Mouse (Mus musculus): Measurements from ENCODE around the gene Pnisr. TPM values are rescaled to one million over a fixed set of nuclear protein-coding genes. Genes with fewer than 3 reads are reported as not detected.
A peak's percentile ranks its signal among the peaks of the same experiment; 100 is the strongest.

Gene Pnisr
- polyA plus RNA-seq (2011; ENCODE audit: insufficient read depth, insufficient read length, low read depth, missing spikeins) = 265 and 267 TPM in 2 replicates

GRCm38 (mm10) chr4:21847481-21848286, at the start of gene Pnisr:
TSS of gene Pnisr (plus strand) at chr4:21847583.
- Histone ChIP-seq H3K4me1 (ENCODE audit: control insufficient read depth, insufficient read depth, low read length) (no peaks in the 10 kb centered on the region), H3K36me3 (ENCODE audit: control insufficient read depth, insufficient read depth, low read length, poor library complexity, severe bottlenecking) (0 out of 2 replicates have a peak, but pooled peaks cover 3% of the 10 kb centered on the region), H3K4me3 (ENCODE audit: low read depth, low read length) (peak within 1 kb of the TSS; percentile 93), H3K9ac (ENCODE audit: low read depth, poor library complexity, severe bottlenecking) (peak within 1 kb of the TSS; percentile 95), H3K9me3 (replicated peaks; ENCODE audit: control insufficient read depth, insufficient read depth, low read length, poor library complexity, severe bottlenecking) (no peaks in the 10 kb centered on the region), H3K27me3 (ENCODE audit: control insufficient read depth, insufficient read depth, low read length, poor library complexity, severe bottlenecking) (no peaks in the 10 kb centered on the region), H3K27ac (ENCODE audit: insufficient read depth, low read length) (peak within 1 kb of the TSS; percentile 92)
- TF ChIP-seq CTCF (IDR thresholded peaks at IDR 0.05; ENCODE audit: low read depth, low read length) = peak; percentile 64
- TF ChIP-seq POLR2A (IDR thresholded peaks at IDR 0.05; ENCODE audit: insufficient read depth, low read length) = peak; percentile 38
- TF ChIP-seq EP300 (IDR thresholded peaks at IDR 0.05; ENCODE audit: insufficient read depth, low read depth, low read length) = no peak

DNA sequence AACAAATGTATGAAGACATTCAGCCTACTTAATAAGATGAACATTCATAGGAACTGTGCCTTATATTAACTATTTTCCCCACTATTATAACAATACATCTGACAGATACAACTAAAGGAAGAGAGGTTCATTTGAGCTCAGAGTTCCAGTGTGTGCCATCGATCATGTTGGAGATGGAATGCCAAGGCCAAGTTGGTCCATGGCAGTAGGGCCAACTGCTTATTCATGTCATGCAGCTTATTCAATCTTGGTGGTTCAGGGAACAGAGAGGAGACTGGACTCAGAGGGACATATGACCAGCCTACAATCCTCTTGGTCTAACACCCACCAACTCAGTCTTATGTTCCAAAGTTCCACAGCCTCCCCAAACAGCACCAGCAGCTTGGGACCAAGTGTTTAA, 46.4 kb upstream of the Pnisr start:
- TF ChIP-seq CTCF (IDR thresholded peaks at IDR 0.05; ENCODE audit: low read depth, low read length) (no peak), POLR2A (IDR thresholded peaks at IDR 0.05; ENCODE audit: insufficient read depth, low read length) (no peak), EP300 (IDR thresholded peaks at IDR 0.05; ENCODE audit: insufficient read depth, low read depth, low read length) (no peak)
- no peaks in the 10 kb centered on the region for H3K9me3 ChIP-seq (replicated peaks; ENCODE audit: control insufficient read depth, insufficient read depth, low read length, poor library complexity, severe bottlenecking)

DNA sequence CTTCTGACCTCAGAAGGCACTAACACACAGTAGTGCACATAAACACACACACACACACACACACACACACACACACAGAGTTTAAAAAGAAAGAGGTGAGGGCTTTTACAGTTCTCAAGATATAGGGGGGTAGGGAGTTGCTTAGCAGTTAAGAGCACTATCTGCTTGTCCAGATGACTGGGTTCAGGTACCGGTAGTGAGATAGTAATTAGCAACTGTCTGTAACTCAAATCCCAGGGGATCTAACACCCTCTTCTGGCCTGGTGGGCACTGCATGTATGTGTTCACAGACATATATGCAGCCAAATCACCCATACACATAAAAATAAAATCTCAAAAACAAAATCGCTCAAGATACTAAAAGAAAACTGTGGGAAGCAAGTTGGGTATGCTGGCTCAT, 45.8 kb upstream of the Pnisr start:
- TF ChIP-seq EP300 (IDR thresholded peaks at IDR 0.05; ENCODE audit: insufficient read depth, low read depth, low read length) = no peak
- TF ChIP-seq CTCF (IDR thresholded peaks at IDR 0.05; ENCODE audit: low read depth, low read length) = no peak
- no peak for TF ChIP-seq POLR2A (IDR thresholded peaks at IDR 0.05; ENCODE audit: insufficient read depth, low read length)
- Histone ChIP-seq H3K9ac (ENCODE audit: low read depth, poor library complexity, severe bottlenecking) (no peak overlapping the region), H3K4me1 (ENCODE audit: control insufficient read depth, insufficient read depth, low read length) (no peaks in the 10 kb centered on the region), H3K9me3 (replicated peaks; ENCODE audit: control insufficient read depth, insufficient read depth, low read length, poor library complexity, severe bottlenecking) (no peaks in the 10 kb centered on the region), H3K4me3 (ENCODE audit: low read depth, low read length) (no peak overlapping the region), H3K27me3 (ENCODE audit: control insufficient read depth, insufficient read depth, low read length, poor library complexity, severe bottlenecking) (no peaks in the 10 kb centered on the region), H3K27ac (ENCODE audit: insufficient read depth, low read length) (no peak overlapping the region), H3K36me3 (ENCODE audit: control insufficient read depth, insufficient read depth, low read length, poor library complexity, severe bottlenecking) (peaks cover 39% of the 10 kb centered on the region)

More for the DNA sequence above, 46.4 kb upstream of the Pnisr start:
- no peaks in the 10 kb centered on the region for H3K4me1 ChIP-seq (ENCODE audit: control insufficient read depth, insufficient read depth, low read length)
- no peak overlapping the region for H3K9ac ChIP-seq (ENCODE audit: low read depth, poor library complexity, severe bottlenecking)
- H3K4me3 ChIP-seq (ENCODE audit: low read depth, low read length) = no peak overlapping the region
- H3K27ac ChIP-seq (ENCODE audit: insufficient read depth, low read length) = no peak overlapping the region
- no peaks in the 10 kb centered on the region for H3K27me3 ChIP-seq (ENCODE audit: control insufficient read depth, insufficient read depth, low read length, poor library complexity, severe bottlenecking)
- H3K36me3 ChIP-seq (ENCODE audit: control insufficient read depth, insufficient read depth, low read length, poor library complexity, severe bottlenecking) = peaks cover 35% of the 10 kb centered on the region

GRCm38 (mm10) chr4:21807204-21807603, 40.2 kb upstream of the Pnisr start:
- Histone ChIP-seq H3K9ac (ENCODE audit: low read depth, poor library complexity, severe bottlenecking) (no peak overlapping the region), H3K36me3 (ENCODE audit: control insufficient read depth, insufficient read depth, low read length, poor library complexity, severe bottlenecking) (peaks cover 34% of the 10 kb centered on the region)
- TF ChIP-seq POLR2A (IDR thresholded peaks at IDR 0.05; ENCODE audit: insufficient read depth, low read length) = no peak

DNA sequence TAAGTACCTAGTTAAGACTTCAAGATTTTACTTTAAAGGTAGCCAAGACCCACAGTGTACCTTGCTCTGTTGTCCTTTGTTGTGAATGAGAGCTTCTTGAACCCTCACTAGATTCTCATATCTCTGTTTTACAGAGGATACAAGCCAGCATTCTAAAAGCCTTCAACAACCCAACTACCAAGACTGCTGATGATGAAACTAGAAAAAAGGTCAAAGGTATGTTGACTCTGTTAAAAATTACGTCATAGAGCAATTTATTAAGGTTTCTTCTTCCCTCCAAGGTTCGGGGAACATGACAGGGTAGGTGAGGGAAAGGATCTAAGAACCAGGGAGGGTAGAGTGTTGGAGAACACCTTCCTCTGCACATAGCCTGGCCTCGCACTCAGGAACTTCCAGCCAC, 36.8 kb upstream of the Pnisr start:
- Histone ChIP-seq H3K9me3 (replicated peaks; ENCODE audit: control insufficient read depth, insufficient read depth, low read length, poor library complexity, severe bottlenecking) (no peaks in the 10 kb centered on the region), H3K4me1 (ENCODE audit: control insufficient read depth, insufficient read depth, low read length) (no peaks in the 10 kb centered on the region), H3K9ac (ENCODE audit: low read depth, poor library complexity, severe bottlenecking) (no peak overlapping the region)

More at GRCm38 (mm10) chr4:21807204-21807603, 40.2 kb upstream of the Pnisr start:
- Histone ChIP-seq H3K4me3 (ENCODE audit: low read depth, low read length) (no peak overlapping the region), H3K27me3 (ENCODE audit: control insufficient read depth, insufficient read depth, low read length, poor library complexity, severe bottlenecking) (no peaks in the 10 kb centered on the region), H3K4me1 (ENCODE audit: control insufficient read depth, insufficient read depth, low read length) (no peaks in the 10 kb centered on the region), H3K27ac (ENCODE audit: insufficient read depth, low read length) (no peak overlapping the region), H3K9me3 (replicated peaks; ENCODE audit: control insufficient read depth, insufficient read depth, low read length, poor library complexity, severe bottlenecking) (no peaks in the 10 kb centered on the region)

DNA sequence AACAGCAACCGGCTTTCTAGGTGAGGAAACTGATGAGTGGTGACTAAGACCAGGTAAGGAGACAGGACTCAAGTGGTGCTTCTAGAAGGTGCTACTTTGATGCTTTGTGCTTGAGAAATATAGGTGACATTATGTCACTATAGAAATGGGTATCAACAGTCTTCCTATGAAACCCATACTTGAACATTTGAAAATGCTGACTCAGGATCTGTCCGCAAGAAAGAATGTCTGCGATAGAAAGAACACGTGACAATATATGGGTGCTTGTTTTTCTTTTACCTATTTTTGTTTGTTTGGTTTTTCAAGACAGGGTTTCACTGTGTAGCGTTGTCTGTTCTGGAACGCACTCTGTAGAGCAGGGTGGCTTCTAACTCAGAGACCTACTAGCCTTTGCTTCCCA, 34.7 kb upstream of the Pnisr start:
- H3K9ac ChIP-seq (ENCODE audit: low read depth, poor library complexity, severe bottlenecking) = no peak overlapping the region
- no peak for TF ChIP-seq POLR2A (IDR thresholded peaks at IDR 0.05; ENCODE audit: insufficient read depth, low read length)
- TF ChIP-seq EP300 (IDR thresholded peaks at IDR 0.05; ENCODE audit: insufficient read depth, low read depth, low read length) = no peak
- no peak for TF ChIP-seq CTCF (IDR thresholded peaks at IDR 0.05; ENCODE audit: low read depth, low read length)
- peaks cover 34% of the 10 kb centered on the region for H3K36me3 ChIP-seq (ENCODE audit: control insufficient read depth, insufficient read depth, low read length, poor library complexity, severe bottlenecking)
- H3K27ac ChIP-seq (ENCODE audit: insufficient read depth, low read length) = no peak overlapping the region
- H3K4me3 ChIP-seq (ENCODE audit: low read depth, low read length) = no peak overlapping the region
- H3K4me1 ChIP-seq (ENCODE audit: control insufficient read depth, insufficient read depth, low read length) = no peaks in the 10 kb centered on the region
- no peaks in the 10 kb centered on the region for H3K27me3 ChIP-seq (ENCODE audit: control insufficient read depth, insufficient read depth, low read length, poor library complexity, severe bottlenecking)
- no peaks in the 10 kb centered on the region for H3K9me3 ChIP-seq (replicated peaks; ENCODE audit: control insufficient read depth, insufficient read depth, low read length, poor library complexity, severe bottlenecking)

More for the DNA sequence above, 36.8 kb upstream of the Pnisr start:
- Histone ChIP-seq H3K27me3 (ENCODE audit: control insufficient read depth, insufficient read depth, low read length, poor library complexity, severe bottlenecking) (no peaks in the 10 kb centered on the region), H3K4me3 (ENCODE audit: low read depth, low read length) (no peak overlapping the region), H3K36me3 (ENCODE audit: control insufficient read depth, insufficient read depth, low read length, poor library complexity, severe bottlenecking) (peaks cover 34% of the 10 kb centered on the region), H3K27ac (ENCODE audit: insufficient read depth, low read length) (no peak overlapping the region)
- TF ChIP-seq POLR2A (IDR thresholded peaks at IDR 0.05; ENCODE audit: insufficient read depth, low read length) = no peak
- no peak for TF ChIP-seq CTCF (IDR thresholded peaks at IDR 0.05; ENCODE audit: low read depth, low read length)
- TF ChIP-seq EP300 (IDR thresholded peaks at IDR 0.05; ENCODE audit: insufficient read depth, low read depth, low read length) = no peak

All from ES-Bruce4 (cell line).